Mouse (Mus musculus) adrenal gland, postnatal 10 days (tissue): ENCODE data around the gene Coro2b. TPM values are rescaled to one million over a fixed set of nuclear protein-coding genes. Genes with fewer than 3 reads are reported as not detected.

Source experiments
- DNase-seq: peaks from one replicate; pipeline ENCODE4 v3.0.0; 2021; ENCODE audit warnings: mixed read lengths
- total RNA-seq, 2 experiments: library from RNA; stranded (reverse); gene quantifications; 2 replicates each; pipeline ENCODE4 v1.2.3; 2021

Gene Coro2b
- total RNA-seq, 2 experiments from 2014 or later: 18.1 to 22.3 TPM

DNA sequence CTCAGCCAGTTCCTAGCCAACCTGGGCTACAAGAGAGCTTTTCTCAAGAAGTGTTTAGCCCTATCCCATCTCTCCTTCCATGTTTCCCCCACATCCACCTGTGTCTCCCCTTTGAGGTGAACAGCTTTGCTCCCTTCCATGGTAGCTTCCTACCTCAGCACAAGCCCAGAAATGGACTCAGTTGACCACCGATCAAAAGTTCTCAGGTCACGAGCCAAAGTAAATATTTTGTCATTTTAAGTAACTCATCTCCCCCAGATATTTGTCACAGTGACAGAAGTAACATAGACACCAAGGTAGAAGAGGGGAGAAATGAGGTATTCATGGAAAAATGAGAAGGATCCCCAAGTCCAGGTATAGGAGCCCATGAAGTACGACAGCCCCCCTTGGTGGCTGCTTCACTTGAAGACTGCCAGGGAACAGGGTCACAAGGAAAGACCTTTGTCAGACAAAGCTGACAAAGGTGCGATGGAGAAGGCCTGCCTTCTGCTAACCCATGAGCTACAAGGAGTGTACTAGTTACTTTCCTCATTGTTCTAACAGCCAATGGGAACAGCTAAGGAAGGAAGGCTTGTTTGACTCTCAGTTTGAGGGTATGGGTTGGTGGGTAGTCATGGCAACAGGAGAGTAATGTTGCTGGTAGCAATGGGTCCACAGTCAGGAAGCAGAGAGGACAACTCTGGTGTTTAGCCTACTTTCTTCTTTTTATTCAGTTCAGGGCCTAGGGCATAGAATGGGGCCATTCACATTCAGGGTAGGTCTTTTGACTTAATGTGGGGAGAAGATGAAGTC is 150.9 kb downstream of the Coro2b start:
- no peak for DNase-seq

DNA sequence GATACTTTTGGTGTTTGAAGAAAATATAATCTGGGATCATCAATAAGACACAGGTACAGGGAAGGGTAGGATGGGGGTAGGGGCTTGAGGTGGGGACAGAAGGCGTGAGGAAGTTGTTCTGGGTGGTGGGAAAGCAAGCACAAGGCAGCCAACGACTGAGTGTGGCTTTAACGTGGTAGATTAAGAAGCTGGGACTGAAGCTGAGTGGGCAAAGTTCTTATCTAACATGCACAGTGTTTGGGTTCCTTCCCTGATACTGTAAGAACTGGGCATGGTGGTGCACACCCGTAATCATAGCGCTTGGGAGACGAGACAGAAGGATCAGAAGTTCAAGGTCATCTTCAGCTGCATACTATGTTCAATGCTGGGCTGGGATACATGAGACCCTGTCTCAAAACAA is 151.8 kb downstream of the Coro2b start:
- DNase-seq: no peak

DNA sequence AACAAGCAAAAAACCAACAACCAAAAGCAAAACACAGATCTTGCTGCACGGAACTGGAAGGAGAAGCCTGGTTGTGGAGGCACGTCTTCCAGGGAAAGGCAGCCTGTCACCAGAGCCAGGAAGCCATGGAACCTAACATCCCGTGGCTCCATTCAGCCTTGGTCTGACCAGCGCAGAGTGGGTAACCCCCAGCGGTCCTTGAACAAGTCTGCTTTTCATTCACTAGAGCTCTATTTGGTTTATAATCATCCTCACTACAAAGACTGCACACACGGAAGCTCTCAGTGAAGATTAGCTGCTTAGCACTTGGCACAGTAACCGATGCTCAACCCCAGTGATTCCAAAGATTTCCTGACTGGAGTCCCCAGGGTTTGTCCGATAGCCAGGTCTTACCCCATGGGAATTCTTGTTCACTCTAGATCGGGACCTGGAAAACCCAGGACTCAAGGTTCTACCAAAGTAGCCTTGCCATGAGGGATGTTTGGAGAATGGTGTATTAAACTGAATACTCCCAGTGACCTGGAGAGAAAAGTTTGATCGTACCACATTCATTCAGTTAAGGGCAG is 154.2 kb downstream of the Coro2b start:
- peak; percentile 57 for DNase-seq

DNA sequence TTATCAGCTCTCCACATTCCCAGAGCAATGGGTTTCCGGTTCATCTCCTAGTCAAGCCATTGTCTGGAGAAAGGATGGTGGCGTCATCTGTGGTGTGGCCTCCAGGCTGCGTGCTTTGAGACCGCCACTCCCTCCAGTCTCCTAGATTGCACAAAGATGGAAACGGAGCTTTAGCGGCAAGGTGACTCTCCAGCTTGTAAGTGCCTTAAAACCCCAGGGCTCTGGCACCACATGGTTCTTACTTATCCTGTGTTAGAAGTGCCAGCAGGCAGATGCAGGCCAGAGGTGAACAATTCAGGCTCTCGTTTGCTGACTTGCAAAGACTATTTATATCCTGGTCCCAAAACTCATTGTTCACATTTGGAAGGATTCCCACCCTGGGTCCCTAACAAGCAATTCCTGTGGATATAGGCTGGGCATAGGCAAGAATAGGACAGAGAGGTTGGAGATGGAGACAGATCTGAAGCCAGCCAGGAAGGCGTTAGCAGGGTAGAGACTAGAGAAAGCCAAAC is 155.4 kb downstream of the Coro2b start:
- DNase-seq: no peak

DNA sequence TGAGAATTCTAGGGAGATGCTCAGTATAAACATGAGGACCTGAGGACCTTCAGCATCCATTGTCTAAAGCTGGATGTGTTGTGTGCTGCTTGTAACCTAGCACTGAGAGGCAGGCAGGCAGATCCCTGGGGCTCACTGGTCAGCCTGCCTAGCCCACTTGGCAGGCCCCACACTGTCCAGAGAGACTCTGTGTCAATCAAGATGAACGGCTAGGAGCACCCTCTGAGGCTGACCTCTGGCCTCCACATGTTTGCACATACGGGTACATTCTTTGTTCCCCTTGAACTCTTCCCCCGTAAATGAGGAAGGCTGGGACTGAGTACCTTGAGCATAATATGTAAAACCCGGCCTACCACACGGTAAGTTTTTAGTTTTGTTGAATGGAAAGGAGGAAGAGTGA is 156.5 kb downstream of the Coro2b start:
- DNase-seq: no peak

DNA sequence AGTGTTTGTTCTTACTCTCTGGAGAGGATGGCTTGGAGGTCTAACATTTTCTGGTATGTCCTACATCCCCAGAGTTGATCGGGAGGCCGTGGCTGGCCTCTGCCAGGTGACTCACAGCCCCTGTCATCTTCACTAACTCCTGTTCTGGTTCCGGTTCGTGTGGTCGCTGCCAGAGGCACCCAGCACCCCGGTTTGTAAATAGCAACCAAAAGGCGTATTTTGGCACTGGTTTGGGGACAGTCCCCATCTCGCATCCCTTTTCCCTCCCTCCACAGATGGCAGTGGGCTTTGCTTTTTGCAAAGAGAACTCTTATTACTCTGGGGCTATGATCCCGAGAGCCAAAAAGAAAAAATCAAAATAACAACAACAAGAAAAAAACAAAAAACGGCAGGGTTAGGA is 158.9 kb downstream of the Coro2b start:
- DNase-seq: no peak

DNA sequence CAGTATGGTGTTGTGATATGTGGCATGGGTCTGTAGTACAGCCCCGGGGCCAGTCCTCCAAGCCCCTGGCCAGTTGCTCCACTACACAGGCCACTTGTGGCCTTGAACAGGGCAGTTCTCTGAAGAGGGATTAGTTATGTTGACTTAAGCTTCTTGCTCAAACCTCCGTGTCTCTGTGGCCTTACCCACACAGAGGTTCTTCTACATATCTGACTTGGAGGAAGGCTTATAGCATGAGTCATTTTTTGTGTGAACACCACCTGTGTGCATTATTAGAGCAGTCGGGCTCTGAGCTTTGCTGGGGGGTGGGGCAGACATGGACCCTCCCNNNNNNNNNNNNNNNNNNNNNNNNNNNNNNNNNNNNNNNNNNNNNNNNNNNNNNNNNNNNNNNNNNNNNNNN is 162.6 kb downstream of the Coro2b start:
- DNase-seq: no peak

DNA sequence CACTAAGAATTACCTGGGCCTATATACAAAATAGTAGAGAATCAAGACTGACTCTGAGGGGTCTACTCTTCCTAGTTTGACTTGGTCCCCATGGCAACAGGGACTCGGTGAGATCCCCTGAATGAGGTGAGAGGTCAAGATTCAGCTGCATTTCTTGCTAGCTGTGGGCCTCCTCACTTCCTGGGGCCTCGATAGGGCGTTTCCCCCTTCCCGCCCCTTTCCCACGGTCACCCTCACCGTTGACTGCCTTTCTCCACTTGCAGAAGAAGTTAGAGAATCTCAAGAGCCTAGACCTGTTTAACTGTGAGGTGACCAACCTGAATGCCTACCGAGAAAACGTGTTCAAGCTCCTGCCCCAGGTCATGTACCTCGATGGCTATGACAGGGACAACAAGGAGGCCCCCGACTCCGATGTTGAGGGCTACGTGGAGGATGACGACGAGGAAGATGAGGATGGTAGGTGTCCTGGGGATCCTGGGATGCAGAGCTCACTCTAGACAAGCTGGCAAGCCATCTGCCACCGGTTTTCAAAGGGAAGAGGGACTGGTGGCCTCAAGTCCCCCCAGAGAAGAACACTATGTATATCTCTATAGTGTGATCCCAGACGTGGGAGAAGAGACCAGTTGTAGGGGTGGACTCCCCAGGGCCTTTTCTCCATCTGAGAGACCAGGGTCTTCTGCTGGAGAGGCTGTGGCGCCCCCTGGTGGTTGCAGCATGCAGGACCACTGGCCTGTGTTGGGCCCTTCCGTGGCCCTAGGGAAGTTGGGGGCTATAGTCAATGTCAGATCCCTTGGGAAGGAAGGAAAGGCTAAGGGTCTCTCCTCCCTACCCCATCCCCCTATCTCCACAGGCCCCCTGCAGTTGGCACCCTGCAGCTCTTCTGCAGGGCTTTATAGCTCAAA is 163.4 kb downstream of the Coro2b start:
- DNase-seq: peak; percentile 88

DNA sequence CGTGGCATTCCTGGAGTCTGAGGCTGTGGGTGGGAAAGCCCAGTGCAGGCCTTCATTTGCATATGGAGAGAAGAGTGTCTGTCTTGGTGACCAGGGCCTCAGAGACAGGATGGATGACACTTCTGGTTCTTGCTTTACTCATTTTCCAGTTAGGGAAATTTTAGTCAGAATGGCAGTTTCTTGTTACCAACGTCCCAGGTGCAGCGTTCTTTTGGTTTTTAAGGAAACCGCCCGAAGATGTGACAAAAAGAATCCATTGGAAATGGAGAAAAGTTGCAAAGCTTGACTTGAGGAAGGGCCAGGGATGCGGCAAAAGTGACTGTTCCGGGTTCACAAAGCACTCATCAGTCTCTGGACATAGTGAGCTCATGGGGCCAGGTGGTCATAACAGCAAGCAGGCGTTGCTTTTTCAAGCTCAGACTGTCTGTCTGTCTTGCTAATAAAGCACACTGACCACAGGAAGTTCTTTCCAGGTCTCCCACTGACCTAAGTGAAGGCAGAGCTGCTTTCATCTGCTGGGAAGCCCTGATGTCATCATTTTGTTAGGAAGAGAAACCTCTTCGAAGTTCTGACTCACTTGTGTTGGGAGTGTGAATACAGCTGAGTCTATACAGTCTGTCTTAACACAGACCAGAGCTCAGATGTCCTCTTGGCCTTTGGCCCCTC is 164.2 kb downstream of the Coro2b start:
- no peak for DNase-seq

DNA sequence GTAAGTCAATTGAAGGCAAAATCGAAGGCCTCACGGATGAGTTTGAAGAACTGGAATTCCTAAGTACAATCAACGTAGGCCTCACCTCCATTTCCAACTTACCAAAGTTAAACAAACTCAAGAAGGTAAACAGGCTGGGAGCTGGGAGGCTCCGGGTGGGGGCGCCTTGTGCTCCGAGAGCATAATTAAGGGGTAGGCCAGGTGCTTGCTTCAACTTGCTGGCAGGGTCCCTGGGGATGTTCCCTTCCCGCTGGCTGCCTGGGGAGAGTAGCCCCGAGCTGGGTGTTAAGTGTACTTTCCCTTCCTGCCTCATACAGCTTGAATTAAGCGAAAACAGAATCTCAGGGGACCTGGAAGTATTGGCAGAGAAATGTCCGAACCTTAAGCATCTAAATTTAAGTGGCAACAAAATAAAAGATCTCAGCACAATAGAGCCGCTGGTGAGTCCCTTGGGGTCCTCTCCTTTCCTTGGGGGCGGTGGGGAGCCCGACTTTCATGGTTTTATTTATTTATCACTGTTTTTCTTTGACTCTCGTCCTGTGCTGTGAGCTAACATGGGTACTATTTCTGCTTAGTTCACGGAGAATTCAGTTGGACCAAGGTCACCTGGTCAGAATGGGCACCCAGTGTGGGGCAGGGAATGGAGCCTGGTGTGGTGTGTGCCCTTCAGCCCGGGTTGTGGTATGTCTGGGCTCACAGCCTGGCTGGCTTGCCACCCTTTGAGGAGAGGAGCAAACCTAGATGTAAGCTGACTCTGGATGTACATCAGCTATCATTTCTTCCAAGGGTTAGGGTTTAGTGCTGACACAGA is 164.9 kb downstream of the Coro2b start:
- no peak for DNase-seq

DNA sequence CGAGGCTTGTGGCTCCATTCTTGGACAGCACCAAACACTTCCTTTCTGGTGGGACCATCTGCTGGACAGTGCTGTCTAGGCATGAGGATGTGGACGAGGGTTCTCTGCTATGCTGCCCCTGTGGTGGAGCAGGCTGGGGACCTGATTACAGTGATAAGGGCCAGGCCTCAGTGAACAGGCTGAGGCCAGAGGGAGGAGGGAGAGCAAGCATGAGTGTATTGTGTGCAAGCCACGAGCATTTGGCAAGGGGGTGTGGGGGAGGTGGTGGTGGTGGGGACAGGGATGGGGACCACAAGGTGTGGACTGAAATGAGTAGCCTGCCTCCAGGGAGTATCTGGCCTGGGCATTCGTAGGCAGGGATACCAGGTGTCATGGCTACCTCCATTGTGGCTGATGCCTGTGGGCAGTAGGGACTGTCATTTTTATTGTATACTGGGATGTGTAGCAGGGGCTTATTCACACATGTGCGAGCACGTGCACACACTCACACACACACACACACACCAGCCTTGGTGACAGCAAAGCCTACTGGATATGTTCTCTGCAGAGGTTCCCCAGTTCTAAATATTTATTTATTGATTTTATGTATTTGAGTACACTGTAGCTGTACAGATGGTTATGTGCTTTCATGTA is 166.1 kb downstream of the Coro2b start:
- DNase-seq: no peak

DNA sequence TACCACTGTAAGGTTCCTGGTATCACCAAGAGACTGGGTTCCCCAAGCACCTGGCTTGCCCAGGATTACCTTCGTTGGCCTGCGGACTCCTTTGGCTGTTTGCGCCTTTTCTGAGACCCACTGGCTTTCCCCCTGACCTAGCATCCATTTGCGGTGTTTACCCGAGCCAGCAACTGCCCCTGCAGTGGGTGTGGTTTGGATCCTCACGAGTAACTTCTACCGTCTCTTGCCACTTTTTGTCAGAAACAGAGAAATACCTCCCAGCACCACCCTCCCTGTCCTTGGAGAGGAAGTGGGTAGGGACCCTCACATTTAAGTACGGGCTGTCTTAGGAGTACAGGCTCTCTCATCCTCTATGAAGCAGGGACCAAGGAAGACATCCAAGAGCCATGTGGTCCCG is 166.7 kb downstream of the Coro2b start:
- no peak for DNase-seq

Other genes with a start within 250 kb of the Coro2b start
- 100 to 1,000 TPM; 274 to 316 TPM for gene Anp32a, start 195.8 kb downstream of the Coro2b start, total RNA-seq
- gene Itga11, start 140.8 kb upstream of the Coro2b start, total RNA-seq: 1 to 10 TPM; 2.0 to 2.5 TPM